Mouse (Mus musculus) kidney, postnatal 4 days (tissue): ENCODE results near the gene Tbc1d1.
"Not testable (repeated sequence)": the region's sequence is repeated elsewhere in the genome, so short reads cannot be mapped to it uniquely, and the experiment has no call there.

Source experiments
- DNase-seq, 2 experiments: peaks; one replicate each; pipeline ENCODE4 v3.0.0; 2021; ENCODE audit warnings: mixed read lengths in 2 of 2

The Tbc1d1 gene

DNA sequence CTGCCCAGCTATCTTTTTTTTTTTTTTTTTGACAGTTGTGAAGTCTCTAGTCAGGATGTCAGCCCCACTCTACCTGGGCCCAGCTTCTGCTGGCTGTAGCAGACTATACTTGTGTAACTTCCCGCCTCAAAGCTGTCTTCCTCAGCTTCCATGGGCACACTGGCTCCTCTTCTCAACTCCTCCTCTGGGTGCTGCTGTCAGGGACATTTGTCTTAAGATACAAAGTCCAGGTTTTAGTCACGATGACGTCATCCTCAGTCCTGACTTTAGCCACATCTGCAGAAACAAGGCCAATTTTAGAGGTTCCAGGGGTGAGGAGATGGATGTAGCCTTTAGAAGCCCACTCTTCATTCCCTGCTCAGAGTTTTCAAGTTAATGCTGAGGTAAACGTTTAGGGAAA, 167.2 kb downstream of the Tbc1d1 start:
- DNase-seq = no peak

GRCm38 (mm10) chr5:64324353-64324752, 168.2 kb downstream of the Tbc1d1 start:
- no peak for DNase-seq

GRCm38 (mm10) chr5:64324920-64325319, 168.8 kb downstream of the Tbc1d1 start:
- DNase-seq = no peak

DNA sequence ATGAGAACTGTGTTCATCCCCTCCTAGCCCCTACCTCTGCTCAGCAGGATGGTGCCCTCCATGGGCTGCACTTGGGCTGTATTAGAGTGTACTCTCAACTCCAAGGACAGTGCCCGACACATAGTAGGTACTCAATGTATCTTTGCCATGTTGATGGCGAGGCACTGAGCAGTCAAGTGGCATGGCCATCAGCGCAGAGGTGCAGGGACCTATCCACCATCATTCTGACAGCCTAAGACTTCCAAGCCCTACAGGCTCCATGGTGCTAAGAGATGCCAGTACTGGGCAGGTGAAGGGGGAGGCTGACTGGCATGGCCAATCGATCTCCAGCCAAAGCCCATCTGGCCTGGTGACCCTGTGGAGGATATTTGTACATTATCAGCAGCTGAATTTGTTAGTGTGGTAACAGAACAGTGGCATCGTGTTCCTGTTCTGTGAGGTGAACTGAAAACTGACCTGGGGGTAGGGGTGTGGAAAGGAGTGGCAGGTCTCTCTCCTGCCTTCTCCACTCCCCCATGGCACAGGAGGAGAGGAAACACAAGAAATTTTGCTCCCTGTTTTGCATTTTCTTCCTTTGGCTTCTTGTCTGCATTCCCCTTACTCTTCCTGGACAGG, 169.7 kb downstream of the Tbc1d1 start:
- no peak for DNase-seq

- DNase-seq = peak; percentile 57 to 72
Observed at GRCm38 (mm10) chr5:64326427-64327181, 170.5 kb downstream of the Tbc1d1 start.

GRCm38 (mm10) chr5:64327212-64327902, 171.3 kb downstream of the Tbc1d1 start:
- DNase-seq = no peak

GRCm38 (mm10) chr5:64336767-64337408, 180.8 kb downstream of the Tbc1d1 start:
- DNase-seq = peak; percentile 68 to 82

DNA sequence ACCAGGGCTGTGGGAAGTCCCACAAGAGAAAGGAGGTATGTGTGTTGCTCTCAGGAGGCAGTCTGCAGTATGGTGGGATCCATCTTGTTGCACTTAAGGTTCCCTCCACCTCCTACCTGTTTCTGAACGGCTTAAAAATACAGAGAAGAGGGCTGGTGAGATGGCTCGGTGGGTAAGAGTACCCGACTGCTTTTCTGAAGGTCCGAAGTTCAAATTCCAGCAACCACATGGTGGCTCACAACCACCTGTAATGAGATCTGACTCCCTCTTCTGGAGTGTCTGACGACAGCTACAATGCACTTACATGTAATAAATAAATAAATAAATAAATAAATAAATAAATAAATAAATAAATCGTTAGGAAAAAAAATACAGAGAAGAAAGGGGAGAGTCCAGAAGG, 182.7 kb downstream of the Tbc1d1 start:
- DNase-seq = not testable (repeated sequence)

- no peak for DNase-seq
Observed at GRCm38 (mm10) chr5:64340366-64340765, 184.3 kb downstream of the Tbc1d1 start.

DNA sequence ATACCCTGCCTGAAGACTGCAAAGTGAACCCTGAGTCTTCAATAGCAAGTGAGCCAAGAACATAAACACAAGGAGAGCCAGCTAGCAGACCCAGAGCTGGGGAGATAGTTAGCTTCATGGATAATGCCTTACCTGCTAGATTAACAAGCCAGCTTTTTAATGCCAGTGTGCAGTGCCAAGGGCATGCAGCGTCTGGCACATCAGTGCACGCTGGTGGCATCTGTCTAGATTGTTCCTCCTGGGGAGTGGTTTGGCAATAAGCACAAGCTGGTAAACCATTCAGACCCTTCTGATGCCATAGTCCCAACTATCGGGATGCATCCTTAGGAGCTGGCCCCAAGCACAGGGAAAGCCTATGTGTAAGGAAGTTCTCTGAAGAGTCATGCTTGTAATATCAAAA, 185.6 kb downstream of the Tbc1d1 start:
- DNase-seq = no peak

- DNase-seq = no peak
Observed at GRCm38 (mm10) chr5:64342138-64342537, 186.0 kb downstream of the Tbc1d1 start.

- peak; percentile 48 to 63 for DNase-seq
Observed at GRCm38 (mm10) chr5:64343972-64344700, 188.0 kb downstream of the Tbc1d1 start.

DNA sequence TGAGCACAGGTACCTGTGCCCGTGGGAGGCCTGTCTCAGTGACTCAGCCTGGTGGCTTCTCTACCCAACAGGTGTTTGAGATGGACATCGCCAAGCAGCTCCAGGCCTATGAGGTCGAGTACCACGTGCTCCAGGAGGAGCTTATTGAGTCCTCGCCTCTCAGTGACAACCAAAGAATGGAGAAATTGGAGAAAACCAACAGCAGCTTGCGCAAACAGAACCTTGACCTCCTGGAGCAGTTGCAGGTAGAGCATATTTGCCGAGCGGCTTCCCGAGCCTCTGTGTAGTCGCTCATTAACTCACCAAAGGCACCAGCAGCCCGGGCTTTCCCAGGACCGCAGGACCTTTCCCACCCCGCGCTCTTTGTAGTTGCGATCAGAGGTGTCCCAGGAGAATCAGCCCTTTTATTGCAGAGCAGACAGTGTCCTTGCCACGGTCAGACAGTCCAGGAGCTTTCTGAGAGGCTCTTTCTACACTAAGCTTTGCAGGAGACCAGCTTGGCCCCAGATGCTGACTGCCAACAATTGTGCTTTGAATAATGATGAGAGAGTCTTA, 189.2 kb downstream of the Tbc1d1 start:
- DNase-seq = peak; percentile 72 to 85

GRCm38 (mm10) chr5:64345761-64346160, 189.7 kb downstream of the Tbc1d1 start:
- no peak for DNase-seq

GRCm38 (mm10) chr5:64346343-64346885, 190.3 kb downstream of the Tbc1d1 start:
- DNase-seq = no peak

DNA sequence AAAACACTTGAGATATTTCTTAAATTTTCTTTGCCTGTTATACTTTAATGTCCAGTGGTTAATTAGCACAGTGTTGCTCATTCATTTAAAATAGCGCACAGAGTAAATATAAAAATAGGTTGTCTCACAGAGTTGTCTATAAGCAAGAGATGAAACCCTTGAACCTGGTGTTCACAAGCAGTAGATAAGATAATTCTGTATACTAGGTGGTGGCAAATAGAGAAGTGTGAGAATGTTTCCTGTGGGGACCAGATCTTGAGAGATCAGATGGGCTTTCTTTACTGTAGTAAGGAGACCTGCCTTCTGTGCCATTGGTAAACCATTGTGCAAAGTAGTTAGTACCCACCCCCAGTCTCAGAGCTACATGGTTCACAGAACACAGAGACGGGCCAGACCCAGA, 192.1 kb downstream of the Tbc1d1 start:
- DNase-seq = no peak

DNA sequence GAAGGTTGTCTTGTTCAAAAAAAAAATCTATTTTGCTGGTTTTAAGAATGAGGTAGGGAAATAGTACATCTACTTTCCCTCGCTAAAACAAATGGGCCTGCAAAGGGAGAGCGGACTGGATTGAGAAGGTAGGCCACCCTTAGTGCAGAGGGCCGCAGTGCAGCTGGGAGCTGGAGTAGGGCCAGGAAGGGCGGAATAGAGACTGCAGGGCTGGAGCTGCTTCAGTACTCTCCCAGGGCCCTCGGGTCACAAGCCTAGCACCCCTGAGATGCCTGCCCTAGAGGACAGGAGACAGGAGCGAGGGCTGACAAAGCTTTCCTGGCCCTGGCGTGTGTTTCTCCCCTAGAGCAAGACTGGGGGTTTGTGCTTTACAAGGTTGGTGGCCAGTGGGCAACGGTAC, 192.7 kb downstream of the Tbc1d1 start:
- peak; percentile 50 to 65 for DNase-seq

- no peak for DNase-seq
Observed at GRCm38 (mm10) chr5:64351968-64352367, 195.9 kb downstream of the Tbc1d1 start.

DNA sequence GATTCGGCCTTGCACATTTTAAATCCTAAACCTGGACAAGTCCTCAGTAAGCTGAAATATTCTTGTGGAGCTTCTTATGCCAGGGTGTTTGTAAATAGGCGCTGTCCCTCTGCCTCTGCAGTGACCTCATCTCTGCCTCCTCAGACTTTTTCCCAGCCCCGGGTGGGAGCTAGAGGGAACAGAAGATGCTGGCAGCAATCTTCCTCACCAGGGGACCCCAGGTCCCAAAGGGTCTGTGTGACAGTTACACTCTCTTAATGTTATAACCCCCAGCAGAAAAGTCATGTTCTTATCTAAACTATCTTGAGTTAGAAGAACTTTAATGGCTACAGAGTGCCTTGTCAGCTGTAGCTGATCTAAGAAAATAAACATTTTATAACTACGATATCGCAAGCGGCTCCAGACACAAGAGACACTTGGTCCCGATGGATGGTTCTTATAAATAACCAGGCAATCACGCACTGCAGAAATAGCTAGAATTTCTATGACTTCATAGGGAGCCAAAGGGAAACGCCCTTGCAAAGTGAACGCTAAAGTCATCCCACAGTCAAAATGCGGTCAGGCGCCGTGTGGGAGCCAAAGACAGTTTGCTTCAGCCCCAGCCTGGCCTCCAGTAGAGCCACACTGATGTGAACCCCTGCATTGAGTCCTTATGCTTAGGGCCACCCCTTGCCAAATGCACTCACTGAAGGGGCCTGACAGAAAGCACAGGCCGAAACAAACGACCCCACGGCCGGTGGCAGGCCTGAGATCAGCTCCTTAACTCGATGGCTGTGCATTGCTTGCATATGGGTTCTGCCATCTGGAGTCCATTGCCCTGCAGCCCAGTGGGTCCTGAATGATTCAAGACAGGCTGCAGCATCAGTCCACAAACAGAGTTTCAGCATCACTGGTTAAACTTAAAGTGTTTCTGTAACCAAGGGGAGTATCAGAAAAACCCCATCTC, 202.8 kb downstream of the Tbc1d1 start:
- DNase-seq = no peak

GRCm38 (mm10) chr5:64360147-64360875, 204.2 kb downstream of the Tbc1d1 start:
- no peak for DNase-seq
